Mouse (Mus musculus) kidney, postnatal 0 days (tissue): ENCODE measurements around the gene B3glct. TPM values are rescaled to one million over a fixed set of nuclear protein-coding genes. Genes with fewer than 3 reads are reported as not detected.

Experiments
- ATAC-seq: fragments of 200-750 bp; cut with Nextera tagmentation; replicated peaks from 2 replicates; pipeline ENCODE4 v1.8.0; 2017; ENCODE audit warnings: low read depth, moderate number of reproducible peaks, moderate TSS enrichment, moderate library complexity; ENCODE audit not compliant: low FRiP score
- DNase-seq: peaks from one replicate; pipeline ENCODE4 v3.0.0-alpha.2; 2016; ENCODE audit warnings: low spot score
- H3K27ac ChIP-seq: fragments of 300-500 bp; sonication (generic); 2 replicates; pipeline ENCODE4 v1.5.1; 2014; ENCODE audit warnings: mild to moderate bottlenecking
- H3K27me3 ChIP-seq: fragments of 300-500 bp; sonication (generic); 2 replicates; pipeline ENCODE4 v1.6.1; 2014; ENCODE audit warnings: low read length, mixed read lengths; ENCODE audit not compliant: insufficient read depth
- H3K36me3 ChIP-seq: fragments of 300-500 bp; sonication (generic); 2 replicates; pipeline ENCODE4 v1.6.1; 2014; ENCODE audit warnings: low read length, mixed read lengths; ENCODE audit not compliant: insufficient read depth
- H3K4me1 ChIP-seq: fragments of 300-500 bp; sonication (generic); replicated peaks from 2 replicates; pipeline ENCODE4 v1.6.1; 2014; ENCODE audit warnings: antibody characterized with exemption, low read length, mixed read lengths; ENCODE audit not compliant: insufficient read depth
- H3K4me2 ChIP-seq: fragments of 300-500 bp; sonication (generic); 2 replicates; pipeline ENCODE4 v1.6.1; 2014; ENCODE audit warnings: mild to moderate bottlenecking, low read length, moderate library complexity, mixed read lengths
- H3K4me3 ChIP-seq: fragments of 300-500 bp; sonication (generic); replicated peaks from 2 replicates; pipeline ENCODE4 v1.5.1; 2014; ENCODE audit warnings: low read depth, low read length
- H3K9ac ChIP-seq: fragments of 300-500 bp; sonication (generic); 2 replicates; pipeline ENCODE4 v1.6.1; 2014; ENCODE audit warnings: low read depth, low read length
- H3K9me3 ChIP-seq: fragments of 300-500 bp; sonication (generic); replicated peaks from 2 replicates; pipeline ENCODE4 v1.6.1; 2016; ENCODE audit warnings: low read length, inconsistent platforms, mixed read lengths
- CTCF ChIP-seq: IDR thresholded peaks from 2 replicates; pipeline ENCODE4 v1.5.1; 2016; ENCODE audit warnings: antibody characterized with exemption, low read depth, mild to moderate bottlenecking, moderate library complexity
- WGBS: fragments of 180-500 bp; shearing (Covaris S2); extraction: QIAGEN DNeasy Blood & Tissue Kit; methylation state at CpG from one replicate; pipeline ENCODE4 v1.1.7; 2014; 5-methylcytosine and 5-hydroxymethylcytosine counted together
- polyA plus RNA-seq: library from polyadenylated mRNA; unstranded; fragments of >200 nt; fragmentation: Nextera tagmentation; extraction: Ambion mirVana; gene quantifications from 2 replicates; pipeline ENCODE4 v1.2.1, GENCODE M21; 2015

Gene B3glct
- polyA plus RNA-seq, 1 experiment from 2014 or later: 15.4 TPM

DNA sequence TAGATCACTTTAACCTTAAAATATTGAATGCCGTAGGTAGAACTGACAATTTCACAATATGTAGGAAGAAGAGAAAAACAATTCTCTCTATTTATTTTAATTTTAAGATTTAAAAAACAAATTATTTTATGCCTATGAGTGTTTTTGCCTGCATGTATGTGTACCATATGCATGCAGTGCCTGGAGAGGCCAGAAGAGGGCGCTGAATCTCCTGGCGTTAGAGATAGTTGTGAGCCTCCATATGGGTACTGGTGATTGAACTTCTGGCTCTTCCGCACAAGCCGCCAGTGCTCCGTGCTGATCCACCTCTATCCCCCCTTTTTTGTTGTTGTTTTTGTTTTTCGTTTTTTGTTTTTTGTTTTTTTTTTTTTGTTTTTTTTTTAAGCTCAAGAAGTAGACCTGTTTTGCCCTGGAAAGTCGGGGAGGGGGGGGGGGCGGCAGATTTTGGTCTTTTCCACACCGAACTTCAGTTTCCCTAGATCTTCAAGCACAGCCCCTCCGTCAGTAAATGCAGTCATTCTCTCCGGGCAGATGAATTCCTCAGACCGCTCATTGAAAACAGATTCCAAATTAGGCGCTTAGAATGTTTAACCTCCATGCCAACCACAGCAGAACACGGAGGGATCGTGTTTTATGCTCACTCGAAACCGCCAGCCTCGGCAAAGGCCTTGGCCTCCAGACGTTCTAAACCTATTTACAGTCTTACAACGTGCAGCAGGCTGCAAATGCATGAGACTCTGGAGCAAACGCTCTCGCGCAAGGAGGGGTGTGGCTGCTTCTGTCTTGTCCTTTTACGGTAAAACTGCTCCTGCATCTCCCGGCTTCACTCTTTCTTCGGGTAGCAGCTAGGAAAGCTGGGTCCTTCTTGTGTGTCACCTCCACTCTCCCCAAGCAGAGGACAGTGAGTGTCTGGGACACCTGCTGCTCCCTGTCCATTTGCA is 70.9 kb downstream of the B3glct start:
- Histone ChIP-seq H3K36me3 (no peaks in the 10 kb centered on the region), H3K4me2 (no peak overlapping the region), H3K27ac (no peak overlapping the region), H3K4me1 (no peaks in the 10 kb centered on the region), H3K4me3 (no peak overlapping the region), H3K9me3 (no peaks in the 10 kb centered on the region), H3K27me3 (no peaks in the 10 kb centered on the region), H3K9ac (no peak overlapping the region)
- 80% methylated on average over 27 of the region's 27 CpGs for WGBS
- peak; percentile 37; the same call in 1 of the 2 replicates for TF ChIP-seq CTCF
- no peak for ATAC-seq
- DNase-seq: no peak

DNA sequence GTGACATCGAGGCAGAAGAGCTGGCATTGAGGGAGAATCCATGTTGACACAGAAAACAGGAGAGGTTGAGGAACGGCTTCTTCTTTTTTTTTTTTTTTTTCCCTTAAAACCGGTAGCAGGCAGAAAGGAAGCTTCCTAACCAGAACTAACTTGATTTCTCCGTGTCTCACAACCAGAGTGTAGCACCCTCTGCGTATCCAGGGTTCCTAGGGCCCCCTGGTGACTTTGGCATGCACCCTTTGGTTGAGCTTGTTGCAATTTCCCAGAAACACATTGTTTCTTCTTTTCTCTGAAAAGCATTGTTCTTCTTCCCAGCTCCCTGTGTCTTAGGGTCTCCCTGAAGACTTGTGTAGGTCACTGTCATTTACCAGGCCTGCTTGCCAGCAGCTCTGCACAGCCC is 73.8 kb downstream of the B3glct start:
- Histone ChIP-seq H3K36me3 (no peaks in the 10 kb centered on the region), H3K27me3 (no peaks in the 10 kb centered on the region), H3K9ac (no peak overlapping the region), H3K4me1 (no peaks in the 10 kb centered on the region), H3K4me3 (no peak overlapping the region), H3K27ac (no peak overlapping the region), H3K9me3 (no peaks in the 10 kb centered on the region), H3K4me2 (no peak overlapping the region)
- TF ChIP-seq CTCF: no peak
- WGBS: 82% methylated on average over 5 of the region's 5 CpGs
- no peak for DNase-seq
- no peak for ATAC-seq

DNA sequence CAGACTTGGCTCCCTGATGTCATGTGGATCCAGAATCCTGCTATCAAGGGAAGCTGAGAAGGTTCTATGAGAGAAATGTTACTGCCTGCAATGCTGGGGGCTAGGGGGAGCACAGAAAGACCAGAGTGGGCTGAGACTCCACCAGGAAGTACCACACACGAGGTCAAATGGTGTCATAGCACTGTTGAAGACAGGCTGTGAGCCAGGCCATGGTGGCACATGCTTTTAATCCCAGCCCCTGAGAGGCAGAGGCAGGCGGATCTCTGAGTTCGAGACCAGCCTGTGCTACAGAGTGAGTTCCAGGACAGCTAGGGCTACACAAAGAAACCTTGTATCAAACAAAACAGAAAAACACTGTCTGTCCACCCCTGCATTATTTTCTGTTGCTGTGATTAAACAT is 75.0 kb downstream of the B3glct start:
- ATAC-seq (no peak), DNase-seq (no peak)
- no peaks in the 10 kb centered on the region for H3K27me3 ChIP-seq
- WGBS: 88% methylated on average over 3 of the region's 3 CpGs
- no peak overlapping the region for H3K27ac ChIP-seq
- no peak for TF ChIP-seq CTCF
- no peaks in the 10 kb centered on the region for H3K36me3 ChIP-seq
- no peaks in the 10 kb centered on the region for H3K4me1 ChIP-seq
- no peaks in the 10 kb centered on the region for H3K9me3 ChIP-seq
- no peak overlapping the region for H3K4me3 ChIP-seq
- no peak overlapping the region for H3K4me2 ChIP-seq
- no peak overlapping the region for H3K9ac ChIP-seq

DNA sequence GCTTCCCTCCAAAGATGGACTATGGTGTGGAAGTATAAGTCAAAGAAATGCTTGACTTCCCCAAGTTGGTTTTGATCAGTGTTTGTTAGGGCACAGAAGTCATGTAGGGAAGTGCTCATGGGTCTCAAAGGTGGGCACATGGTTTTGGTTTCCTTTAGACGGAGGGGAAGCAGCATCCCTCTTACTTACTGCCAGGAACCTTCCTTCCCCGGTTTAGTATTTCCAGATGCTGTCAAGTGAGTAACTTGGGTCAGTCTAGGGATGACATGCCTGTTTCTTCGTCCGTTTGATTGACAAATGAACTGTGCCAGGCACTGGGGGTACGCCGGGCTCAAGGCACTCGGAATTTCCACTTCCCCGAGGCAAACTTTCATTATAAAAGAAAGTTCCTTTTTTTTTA is 89.1 kb downstream of the B3glct start:
- DNase-seq (no peak), ATAC-seq (no peak)
- Histone ChIP-seq H3K4me2 (no peak overlapping the region), H3K27me3 (no peaks in the 10 kb centered on the region), H3K4me3 (no peak overlapping the region), H3K27ac (no peak overlapping the region), H3K9ac (no peak overlapping the region), H3K9me3 (no peaks in the 10 kb centered on the region), H3K4me1 (no peaks in the 10 kb centered on the region), H3K36me3 (no peaks in the 10 kb centered on the region)
- no peak for TF ChIP-seq CTCF
- 67% methylated on average over 8 of the region's 8 CpGs for WGBS

DNA sequence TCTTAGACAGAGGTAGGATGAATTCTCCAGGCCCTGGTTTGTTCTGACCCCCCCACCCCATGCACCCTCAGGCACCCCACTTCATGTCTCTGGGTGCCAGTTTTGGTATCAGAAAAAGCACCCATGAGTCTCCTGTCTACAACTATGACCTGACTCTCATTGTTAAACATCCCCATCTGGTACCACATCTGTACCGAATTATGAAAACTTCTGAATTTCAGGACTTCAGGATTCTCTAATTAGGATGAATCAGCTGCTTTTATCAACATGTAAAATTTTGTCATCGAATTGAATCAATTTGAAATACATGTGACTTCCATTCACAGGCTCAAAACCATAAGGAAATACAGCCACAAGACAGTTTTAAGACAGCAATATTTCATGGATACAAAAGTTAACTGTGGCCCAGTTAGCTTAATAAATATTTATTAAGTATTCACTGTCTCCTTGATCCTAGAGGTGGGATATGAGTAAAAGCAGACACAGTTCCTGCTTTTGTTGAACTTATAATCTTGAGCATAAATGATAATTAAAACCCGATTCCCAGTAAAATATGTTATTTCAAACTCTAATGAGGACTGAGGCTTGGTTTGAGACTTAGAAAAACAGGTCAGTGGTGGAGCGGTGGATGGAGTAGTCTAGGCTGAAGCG is 89.7 kb downstream of the B3glct start:
- no peak for TF ChIP-seq CTCF
- Histone ChIP-seq H3K9ac (no peak overlapping the region), H3K36me3 (no peaks in the 10 kb centered on the region), H3K27ac (no peak overlapping the region), H3K4me1 (no peaks in the 10 kb centered on the region), H3K4me3 (no peak overlapping the region), H3K27me3 (no peaks in the 10 kb centered on the region), H3K9me3 (no peaks in the 10 kb centered on the region), H3K4me2 (no peak overlapping the region)
- ATAC-seq (no peak), DNase-seq (peak; percentile 38)
- 64% methylated on average over 5 of the region's 5 CpGs for WGBS

DNA sequence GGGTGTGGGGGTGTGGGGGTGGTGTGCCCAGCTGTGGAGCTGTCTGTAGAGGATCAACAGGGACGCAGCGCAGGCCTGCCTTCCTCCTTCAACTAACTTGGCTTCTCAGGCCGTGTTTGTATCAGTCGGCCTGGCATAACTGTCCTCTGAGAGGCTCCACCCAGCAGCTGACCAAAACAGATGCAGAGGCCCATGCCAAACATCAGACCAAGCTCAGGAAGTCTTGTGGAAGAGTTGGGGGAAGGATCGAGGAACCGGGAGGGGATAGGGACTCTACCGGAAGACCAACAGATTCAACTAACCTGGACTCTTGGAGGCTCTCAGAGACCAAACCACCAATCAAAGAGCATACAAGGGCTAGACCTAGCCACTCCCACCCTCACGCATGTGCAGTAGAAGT is 91.6 kb downstream of the B3glct start:
- Histone ChIP-seq H3K9ac (no peak overlapping the region), H3K4me2 (no peak overlapping the region), H3K36me3 (no peaks in the 10 kb centered on the region), H3K27me3 (no peaks in the 10 kb centered on the region), H3K4me1 (no peaks in the 10 kb centered on the region), H3K9me3 (no peaks in the 10 kb centered on the region), H3K27ac (no peak overlapping the region), H3K4me3 (no peak overlapping the region)
- WGBS: 93% methylated on average over 8 of the region's 8 CpGs
- no peak for TF ChIP-seq CTCF
- no peak for DNase-seq
- no peak for ATAC-seq
